Mouse (Mus musculus): ENCODE measurements around the gene Plac8.

The Plac8 gene

GRCm38 (mm10) chr5:100572069-100572468 is at the start of gene Plac8:
Gene Plac8 (minus strand): TSS chr5:100572245.
- DNase-seq (ENCODE audit: low spot score), result no peak

- no peak for DNase-seq (ENCODE audit: low spot score)
These were observed 48.9 kb upstream of the Plac8 start for GRCm38 (mm10) chr5:100620952-100621351.

GRCm38 (mm10) chr5:100619586-100620275 is 47.7 kb upstream of the Plac8 start:
- DNase-seq (ENCODE audit: low spot score), result no peak

- DNase-seq (ENCODE audit: low spot score), result no peak
These were observed 42.1 kb upstream of the Plac8 start for GRCm38 (mm10) chr5:100613896-100614768.

- no peak for DNase-seq (ENCODE audit: low spot score)
These were observed 35.8 kb upstream of the Plac8 start for GRCm38 (mm10) chr5:100607868-100608267.

- DNase-seq (ENCODE audit: low spot score), result no peak
These were observed 35.2 kb upstream of the Plac8 start for GRCm38 (mm10) chr5:100607090-100607762.

- DNase-seq (ENCODE audit: low spot score), result no peak
These were observed 33.8 kb upstream of the Plac8 start for GRCm38 (mm10) chr5:100605828-100606229.

GRCm38 (mm10) chr5:100604061-100604460 is 32.0 kb upstream of the Plac8 start:
- no peak for DNase-seq (ENCODE audit: low spot score)

GRCm38 (mm10) chr5:100601864-100602263 is 29.8 kb upstream of the Plac8 start:
- no peak for DNase-seq (ENCODE audit: low spot score)

GRCm38 (mm10) chr5:100598961-100599463 is 27.0 kb upstream of the Plac8 start:
- DNase-seq (ENCODE audit: low spot score), result no peak

- no peak for DNase-seq (ENCODE audit: low spot score)
These were observed 25.9 kb upstream of the Plac8 start for GRCm38 (mm10) chr5:100597886-100598485.

GRCm38 (mm10) chr5:100595999-100596398 is 24.0 kb upstream of the Plac8 start:
- DNase-seq (ENCODE audit: low spot score), result no peak

- DNase-seq (ENCODE audit: low spot score), result no peak
These were observed 22.9 kb upstream of the Plac8 start for GRCm38 (mm10) chr5:100594803-100595467.

- DNase-seq (ENCODE audit: low spot score), result no peak
These were observed 18.5 kb upstream of the Plac8 start for GRCm38 (mm10) chr5:100590505-100590904.

- DNase-seq (ENCODE audit: low spot score), result no peak
These were observed 15.6 kb upstream of the Plac8 start for GRCm38 (mm10) chr5:100587626-100588025.

- DNase-seq (ENCODE audit: low spot score), result no peak
These were observed 15.1 kb upstream of the Plac8 start for GRCm38 (mm10) chr5:100587136-100587535.

GRCm38 (mm10) chr5:100585657-100586056 is 13.6 kb upstream of the Plac8 start:
- no peak for DNase-seq (ENCODE audit: low spot score)

GRCm38 (mm10) chr5:100585206-100585644 is 13.2 kb upstream of the Plac8 start:
- no peak for DNase-seq (ENCODE audit: low spot score)

- DNase-seq (ENCODE audit: low spot score), result no peak
These were observed 11.0 kb upstream of the Plac8 start for GRCm38 (mm10) chr5:100583066-100583465.

GRCm38 (mm10) chr5:100582435-100582826 is 10.4 kb upstream of the Plac8 start:
- DNase-seq (ENCODE audit: low spot score), result no peak

GRCm38 (mm10) chr5:100581622-100582434 is 9.8 kb upstream of the Plac8 start:
- DNase-seq (ENCODE audit: low spot score), result no peak
